Mouse (Mus musculus): ENCODE results near the gene Slc30a7.

DNA sequence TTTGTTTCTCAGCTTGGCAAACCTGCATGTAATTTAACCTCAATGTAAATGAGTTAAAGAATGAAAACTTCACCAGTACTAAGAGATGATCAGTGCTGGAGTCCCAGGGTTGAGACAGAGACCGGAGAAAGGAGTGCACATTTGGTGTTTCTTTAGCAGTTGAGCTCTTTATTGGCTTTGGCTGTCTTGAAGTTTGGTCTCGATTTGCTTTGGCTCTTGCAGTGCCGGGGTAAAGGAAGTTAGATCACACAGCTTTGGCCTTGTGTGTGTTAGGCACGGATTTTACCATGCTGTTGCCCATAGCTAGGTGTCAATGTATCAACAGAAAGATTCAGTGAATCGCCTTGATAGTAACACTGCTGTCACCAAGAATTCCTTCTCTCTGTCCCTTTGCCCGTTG, 75.5 kb downstream of the Slc30a7 start:
- no peak for TF ChIP-seq GATA1 (IDR thresholded peaks at IDR 0.05; ENCODE audit: low read length)
- TF ChIP-seq TAL1 (IDR thresholded peaks at IDR 0.05; ENCODE audit: low read length): no peak

All from erythroblast, embryonic 14.5 days (primary cell).